7 mouse cellular contexts compared by ENCODE assay signal in the genomic region with DNA sequence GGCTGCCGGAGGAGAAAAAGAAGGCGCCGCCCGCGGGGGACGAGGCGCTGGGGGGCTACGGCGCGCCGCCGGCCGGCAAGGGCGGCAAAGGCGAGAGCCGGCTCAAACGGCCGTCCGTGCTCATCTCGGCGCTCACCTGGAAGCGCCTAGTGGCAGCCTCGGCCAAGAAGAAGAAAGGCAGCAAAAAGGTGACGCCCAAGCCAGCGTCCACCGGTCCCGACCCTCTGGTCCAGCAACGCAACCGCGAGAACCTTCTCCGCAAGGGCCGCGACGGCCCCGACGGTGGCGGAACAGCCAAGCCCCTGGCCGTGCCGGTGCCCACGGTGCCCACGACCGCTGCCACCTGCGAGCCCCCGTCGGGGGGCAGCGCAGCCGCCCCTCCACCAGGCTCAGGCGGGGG. TPM values are rescaled to one million over a fixed set of nuclear protein-coding genes. Genes with fewer than 3 reads are reported as not detected.
DNase-seq lines count a peak whose midpoint lies in the region; ATAC-seq and TF ChIP-seq lines count a peak whose summit lies in the region.

No protein-coding gene starts in this region.

- H3K27ac ChIP-seq in embryonic facial prominence, embryonic 10.5 days (replicated peaks): peak overlapping the region; percentile 78
- H3K27ac ChIP-seq in heart, embryonic 16.5 days (ENCODE audit: low read length): no peak overlapping the region
- peak overlapping the region; percentile 94 for H3K27ac ChIP-seq in midbrain, embryonic 10.5 days (replicated peaks)

- H3K36me3 ChIP-seq in embryonic facial prominence, embryonic 10.5 days (replicated peaks): no peaks in the 10 kb centered on the region
- no peaks in the 10 kb centered on the region for H3K36me3 ChIP-seq in heart, embryonic 16.5 days (ENCODE audit: control insufficient read depth, insufficient read depth)
- no peaks in the 10 kb centered on the region for H3K36me3 ChIP-seq in midbrain, embryonic 10.5 days

- ATAC-seq in heart, embryonic 16.5 days (replicated peaks; ENCODE audit: extremely low read depth, insufficient read depth, low FRiP score): no peak; the same call in 1 of the 2 replicates

- TF ChIP-seq CTCF in lung, adult 2 months (IDR thresholded peaks at IDR 0.05; ENCODE audit: insufficient read depth, low read length): no peak

- no peak for TF ChIP-seq POLR2A in lung, adult 2 months (IDR thresholded peaks at IDR 0.05; ENCODE audit: borderline replicate concordance, extremely low read depth, low read depth, low read length)

- H3K27me3 ChIP-seq in embryonic facial prominence, embryonic 10.5 days (replicated peaks; ENCODE audit: low read depth, poor library complexity, severe bottlenecking): peaks cover 100% of the 10 kb centered on the region
- peaks cover 93% of the 10 kb centered on the region for H3K27me3 ChIP-seq in heart, embryonic 16.5 days (ENCODE audit: control insufficient read depth, insufficient read depth, low read length)
- peaks cover 97% of the 10 kb centered on the region for H3K27me3 ChIP-seq in midbrain, embryonic 10.5 days (ENCODE audit: low read depth, poor library complexity, severe bottlenecking)

- H3K4me1 ChIP-seq in lung, adult 2 months (ENCODE audit: control insufficient read depth, insufficient read depth, low read length): no peaks in the 10 kb centered on the region
- H3K4me1 ChIP-seq in embryonic facial prominence, embryonic 10.5 days: peaks cover 56% of the 10 kb centered on the region
- H3K4me1 ChIP-seq in heart, embryonic 16.5 days (ENCODE audit: control insufficient read depth, insufficient read depth, low read length): peaks cover 11% of the 10 kb centered on the region; the same call in 1 of the 2 replicates
- H3K4me1 ChIP-seq in midbrain, embryonic 10.5 days: peaks cover 100% of the 10 kb centered on the region

- peak; percentile 6 for DNase-seq in lung, adult 2 months
- no peak for DNase-seq in lung, postnatal 36 days
- DNase-seq in embryonic facial prominence, embryonic 10.5 days (ENCODE audit: low spot score): no peak
- no peak for DNase-seq in midbrain, embryonic 10.5 days (ENCODE audit: low spot score)
- DNase-seq in spleen, postnatal 10 days (ENCODE audit: low spot score in 2 of 2): no peak
- no peak for DNase-seq in thymus, postnatal 25 days

- H3K4me2 ChIP-seq in heart, embryonic 16.5 days (ENCODE audit: low read depth, low read length): peak overlapping the region; percentile 80

- H3K9me3 ChIP-seq in embryonic facial prominence, embryonic 10.5 days: no peaks in the 10 kb centered on the region
- H3K9me3 ChIP-seq in heart, embryonic 16.5 days (replicated peaks; ENCODE audit: control insufficient read depth, low read length): no peaks in the 10 kb centered on the region
- H3K9me3 ChIP-seq in midbrain, embryonic 10.5 days (replicated peaks): no peaks in the 10 kb centered on the region

- peak overlapping the region; percentile 23 for H3K9ac ChIP-seq in heart, embryonic 16.5 days (ENCODE audit: low read length)

- WGBS in lung, adult 2 months: 2% methylated on average over 39 of the region's 48 CpGs
- WGBS in embryonic facial prominence, embryonic 10.5 days: 0% methylated on average over 48 of the region's 48 CpGs
- 2% methylated on average over 44 of the region's 48 CpGs for WGBS in heart, embryonic 16.5 days
- under 1% methylated on average over 48 of the region's 48 CpGs for WGBS in midbrain, embryonic 10.5 days

- no peak overlapping the region for H3K4me3 ChIP-seq in lung, adult 2 months (replicated peaks; ENCODE audit: extremely low read depth, low read depth, low read length)
- H3K4me3 ChIP-seq in embryonic facial prominence, embryonic 10.5 days: peak overlapping the region; percentile 73
- H3K4me3 ChIP-seq in heart, embryonic 16.5 days (ENCODE audit: low read length): peak overlapping the region; percentile 56
- H3K4me3 ChIP-seq in midbrain, embryonic 10.5 days: peak overlapping the region; percentile 85

RNA-seq across cellular contexts. Expression of gene Cdk5r2, which starts 0.4 kb away (rescaled TPM):
- polyA plus RNA-seq in lung, adult 2 months (2012; rRNA removed): 0.08 and 0.09 TPM in 2 replicates
- 0.21 and 0.39 TPM in 2 replicates for polyA plus RNA-seq in embryonic facial prominence, embryonic 10.5 days (2016; fragmentation: Nextera tagmentation; extraction: Ambion mirVana)
- not detected in 2 replicates for polyA plus RNA-seq in heart, embryonic 16.5 days (2015; fragmentation: Nextera tagmentation; extraction: Ambion mirVana)
- polyA plus RNA-seq in midbrain, embryonic 10.5 days (2016; fragmentation: Nextera tagmentation; extraction: Ambion mirVana): 1.3 and 2.2 TPM in 2 replicates

RNA-seq across cellular contexts. Expression of gene Fev, which starts 30.1 kb away (rescaled TPM):
- not detected in 2 replicates for polyA plus RNA-seq in lung, adult 2 months (2012; rRNA removed)
- polyA plus RNA-seq in embryonic facial prominence, embryonic 10.5 days (2016; fragmentation: Nextera tagmentation; extraction: Ambion mirVana): not detected in 2 replicates
- polyA plus RNA-seq in heart, embryonic 16.5 days (2015; fragmentation: Nextera tagmentation; extraction: Ambion mirVana): 0.39 and 0.66 TPM in 2 replicates
- polyA plus RNA-seq in midbrain, embryonic 10.5 days (2016; fragmentation: Nextera tagmentation; extraction: Ambion mirVana): 0.36 TPM in 1 of 2 replicates, not detected in the other

RNA-seq across cellular contexts. Expression of gene Cryba2, which starts 37.8 kb away (rescaled TPM):
- not detected in 2 replicates for polyA plus RNA-seq in lung, adult 2 months (2012; rRNA removed)
- polyA plus RNA-seq in embryonic facial prominence, embryonic 10.5 days (2016; fragmentation: Nextera tagmentation; extraction: Ambion mirVana): not detected in 2 replicates
- not detected in 2 replicates for polyA plus RNA-seq in heart, embryonic 16.5 days (2015; fragmentation: Nextera tagmentation; extraction: Ambion mirVana)
- 0.26 TPM in 1 of 2 replicates, not detected in the other for polyA plus RNA-seq in midbrain, embryonic 10.5 days (2016; fragmentation: Nextera tagmentation; extraction: Ambion mirVana)
